Mouse (Mus musculus) stomach, embryonic 14.5 days (tissue): ENCODE results near the gene Chst12. TPM values are rescaled to one million over a fixed set of nuclear protein-coding genes. Genes with fewer than 3 reads are reported as not detected.
"Not testable (repeated sequence)": the region's sequence is repeated elsewhere in the genome, so short reads cannot be mapped to it uniquely, and the experiment has no call there.

Source experiments
- ATAC-seq: fragments of 200-750 bp; cut with Nextera tagmentation; 2 replicates; pipeline ENCODE4 v1.8.0; 2017; ENCODE audit warnings: low read depth, moderate TSS enrichment; ENCODE audit not compliant: insufficient number of reproducible peaks, insufficient read depth, low FRiP score
- H3K27ac ChIP-seq: fragments of 300-500 bp; sonication (generic); 2 replicates; pipeline ENCODE4 v1.5.1; 2014; ENCODE audit warnings: mild to moderate bottlenecking, low read length, moderate library complexity, mixed read lengths
- H3K27me3 ChIP-seq: fragments of 300-500 bp; sonication (generic); 2 replicates; pipeline ENCODE4 v1.6.1; 2014; ENCODE audit warnings: low read length, control low read depth, mixed read lengths; ENCODE audit not compliant: control insufficient read depth, insufficient read depth
- H3K36me3 ChIP-seq: fragments of 300-500 bp; sonication (generic); 2 replicates; pipeline ENCODE4 v1.6.1; 2014; ENCODE audit warnings: mild to moderate bottlenecking, control low read depth, low read length, moderate library complexity, mixed read lengths; ENCODE audit not compliant: control insufficient read depth, insufficient read depth
- H3K4me1 ChIP-seq: fragments of 300-500 bp; sonication (generic); 2 replicates; pipeline ENCODE4 v1.6.1; 2014; ENCODE audit warnings: low read length, control low read depth, mixed read lengths; ENCODE audit not compliant: control insufficient read depth, insufficient read depth
- H3K4me2 ChIP-seq: fragments of 300-500 bp; sonication (generic); replicated peaks from 2 replicates; pipeline ENCODE4 v1.6.1; 2014; ENCODE audit warnings: low read depth, low read length, control low read depth
- H3K4me3 ChIP-seq: fragments of 300-500 bp; sonication (generic); 2 replicates; pipeline ENCODE4 v1.5.1; 2014; ENCODE audit warnings: low read depth, low read length, control low read depth
- H3K9ac ChIP-seq: fragments of 300-500 bp; sonication (generic); replicated peaks from 2 replicates; pipeline ENCODE4 v1.6.1; 2014; ENCODE audit warnings: low read depth, mild to moderate bottlenecking, control low read depth, low read length, moderate library complexity, mixed read lengths
- H3K9me3 ChIP-seq: fragments of 300-500 bp; sonication (generic); 2 replicates; pipeline ENCODE4 v1.6.1; 2016; ENCODE audit warnings: low read depth, low read length, control low read depth; ENCODE audit not compliant: control insufficient read depth
- WGBS: fragments of 180-500 bp; shearing (Covaris S2); extraction: QIAGEN DNeasy Blood & Tissue Kit; methylation state at CpG from one replicate; pipeline ENCODE4 v1.1.7; 2014; 5-methylcytosine and 5-hydroxymethylcytosine counted together
- polyA plus RNA-seq: library from polyadenylated mRNA; unstranded; fragments of >200 nt; fragmentation: Nextera tagmentation; extraction: Ambion mirVana; gene quantifications from 2 replicates; pipeline ENCODE4 v1.2.1, GENCODE M21; 2014

Chst12 gene
- polyA plus RNA-seq, 1 experiment from 2014 or later = 17.6 TPM

- H3K4me1 ChIP-seq = peaks cover 16% of the 10 kb centered on the region; the same call in 1 of the 2 replicates
- H3K9me3 ChIP-seq = no peaks in the 10 kb centered on the region
- H3K9ac ChIP-seq = no peak overlapping the region
- H3K4me3 ChIP-seq = no peak overlapping the region
- H3K27me3 ChIP-seq = no peaks in the 10 kb centered on the region
- H3K36me3 ChIP-seq = no peaks in the 10 kb centered on the region
- ATAC-seq = no peak
- WGBS = 88% methylated on average over 6 of the region's 6 CpGs
- H3K4me2 ChIP-seq = no peak overlapping the region
- no peak overlapping the region for H3K27ac ChIP-seq
These were observed 4.6 kb upstream of the Chst12 start for GRCm38 (mm10) chr5:140500736-140501135.

GRCm38 (mm10) chr5:140501982-140502836, 3.1 kb upstream of the Chst12 start:
- Histone ChIP-seq H3K27me3 (no peaks in the 10 kb centered on the region), H3K4me1 (peaks cover 22% of the 10 kb centered on the region; the same call in 1 of the 2 replicates), H3K9me3 (no peaks in the 10 kb centered on the region), H3K36me3 (no peaks in the 10 kb centered on the region), H3K9ac (peak overlapping the region; percentile 33; the same call in 1 of the 2 replicates), H3K27ac (peak overlapping the region; percentile 52; the same call in 1 of the 2 replicates), H3K4me2 (peak overlapping the region; percentile 42), H3K4me3 (no peak overlapping the region)
- 21% methylated on average over 14 of the region's 14 CpGs for WGBS
- no peak for ATAC-seq

- not testable (repeated sequence) for H3K27me3 ChIP-seq, H3K9me3 ChIP-seq, H3K36me3 ChIP-seq, ATAC-seq
- Histone ChIP-seq H3K9ac (peak overlapping the region; percentile 33; the same call in 1 of the 2 replicates), H3K4me2 (peak overlapping the region; percentile 42), H3K4me1 (peaks cover 27% of the 10 kb centered on the region; the same call in 1 of the 2 replicates), H3K4me3 (peak overlapping the region; percentile 1; the same call in 1 of the 2 replicates), H3K27ac (peak overlapping the region; percentile 52; the same call in 1 of the 2 replicates)
- under 1% methylated on average over 12 of the region's 12 CpGs for WGBS
These were observed 2.4 kb upstream of the Chst12 start for GRCm38 (mm10) chr5:140502925-140503324.

- Histone ChIP-seq H3K36me3 (no peaks in the 10 kb centered on the region), H3K4me3 (peak overlapping the region; percentile 43), H3K9me3 (no peaks in the 10 kb centered on the region), H3K4me1 (peaks cover 39% of the 10 kb centered on the region), H3K27ac (no peak overlapping the region), H3K27me3 (no peaks in the 10 kb centered on the region), H3K4me2 (peak overlapping the region; percentile 69), H3K9ac (peak overlapping the region; percentile 48)
- 26% methylated on average over 22 of the region's 22 CpGs for WGBS
- no peak for ATAC-seq
These were observed 895 bp downstream of the Chst12 start for GRCm38 (mm10) chr5:140506096-140506794.

GRCm38 (mm10) chr5:140507466-140508208, 2.3 kb downstream of the Chst12 start:
- no peak overlapping the region for H3K4me2 ChIP-seq
- H3K4me3 ChIP-seq = no peak overlapping the region
- H3K27ac ChIP-seq = no peak overlapping the region
- no peaks in the 10 kb centered on the region for H3K36me3 ChIP-seq
- H3K4me1 ChIP-seq = peaks cover 36% of the 10 kb centered on the region
- 86% methylated on average over 14 of the region's 14 CpGs for WGBS
- no peak overlapping the region for H3K9ac ChIP-seq
- no peaks in the 10 kb centered on the region for H3K27me3 ChIP-seq
- no peaks in the 10 kb centered on the region for H3K9me3 ChIP-seq
- ATAC-seq = no peak

GRCm38 (mm10) chr5:140508686-140509085, 3.3 kb downstream of the Chst12 start:
- ATAC-seq = no peak
- H3K27ac ChIP-seq = no peak overlapping the region
- 33% methylated on average over 8 of the region's 8 CpGs for WGBS
- H3K27me3 ChIP-seq = no peaks in the 10 kb centered on the region
- no peak overlapping the region for H3K4me2 ChIP-seq
- H3K4me1 ChIP-seq = peaks cover 29% of the 10 kb centered on the region
- no peaks in the 10 kb centered on the region for H3K36me3 ChIP-seq
- H3K9me3 ChIP-seq = no peaks in the 10 kb centered on the region
- no peak overlapping the region for H3K4me3 ChIP-seq
- no peak overlapping the region for H3K9ac ChIP-seq

GRCm38 (mm10) chr5:140509204-140509603, 3.9 kb downstream of the Chst12 start:
- no peaks in the 10 kb centered on the region for H3K36me3 ChIP-seq
- H3K4me2 ChIP-seq = no peak overlapping the region
- 65% methylated on average over 9 of the region's 9 CpGs for WGBS
- no peaks in the 10 kb centered on the region for H3K9me3 ChIP-seq
- H3K4me3 ChIP-seq = no peak overlapping the region
- H3K27me3 ChIP-seq = no peaks in the 10 kb centered on the region
- no peak for ATAC-seq
- no peak overlapping the region for H3K27ac ChIP-seq
- no peak overlapping the region for H3K9ac ChIP-seq
- H3K4me1 ChIP-seq = peaks cover 29% of the 10 kb centered on the region
